In genomic region chr6:114888922-114889321, GRCm38 (mm10) we compare ENCODE assay signal across 8 mouse cellular contexts.
DNase-seq lines count a peak whose midpoint lies in the region; ATAC-seq lines count a peak whose summit lies in the region.

No protein-coding gene starts in this region.

- no peaks in the 10 kb centered on the region for H3K9me3 ChIP-seq in liver, embryonic 12.5 days (replicated peaks)
- no peaks in the 10 kb centered on the region for H3K9me3 ChIP-seq in forebrain, embryonic 14.5 days (replicated peaks; ENCODE audit: control insufficient read depth, low read length)
- H3K9me3 ChIP-seq in liver, embryonic 15.5 days (replicated peaks), result no peaks in the 10 kb centered on the region

- H3K27ac ChIP-seq in liver, embryonic 12.5 days, result no peak overlapping the region
- H3K27ac ChIP-seq in forebrain, embryonic 14.5 days (ENCODE audit: low read depth, low read length), result peak overlapping the region; percentile 78
- no peak overlapping the region for H3K27ac ChIP-seq in liver, embryonic 15.5 days (replicated peaks)

- 79% methylated on average over 13 of the region's 13 CpGs for WGBS in liver, embryonic 12.5 days (ENCODE audit: insufficient replicate concordance)
- 12% methylated on average over 13 of the region's 13 CpGs for WGBS in forebrain, embryonic 14.5 days
- WGBS in liver, embryonic 15.5 days (ENCODE audit: insufficient replicate concordance), result 83% methylated on average over 13 of the region's 13 CpGs

- H3K9ac ChIP-seq in liver, embryonic 12.5 days, result no peak overlapping the region
- peak overlapping the region; percentile 22; the same call in 1 of the 2 replicates for H3K9ac ChIP-seq in forebrain, embryonic 14.5 days (ENCODE audit: low read length)
- H3K9ac ChIP-seq in liver, embryonic 15.5 days, result no peak overlapping the region

- H3K27me3 ChIP-seq in liver, embryonic 12.5 days (replicated peaks), result no peaks in the 10 kb centered on the region
- no peaks in the 10 kb centered on the region for H3K27me3 ChIP-seq in forebrain, embryonic 14.5 days (replicated peaks; ENCODE audit: control insufficient read depth, insufficient read depth, low read length)
- H3K27me3 ChIP-seq in liver, embryonic 15.5 days, result no peaks in the 10 kb centered on the region

- H3K4me2 ChIP-seq in liver, embryonic 12.5 days, result no peak overlapping the region
- peak overlapping the region; percentile 19; the same call in 1 of the 2 replicates for H3K4me2 ChIP-seq in forebrain, embryonic 14.5 days (ENCODE audit: low read length)
- no peak overlapping the region for H3K4me2 ChIP-seq in liver, embryonic 15.5 days

- H3K4me3 ChIP-seq in liver, embryonic 12.5 days, result no peak overlapping the region
- no peak overlapping the region for H3K4me3 ChIP-seq in forebrain, embryonic 14.5 days (ENCODE audit: low read depth, low read length)
- no peak overlapping the region for H3K4me3 ChIP-seq in liver, embryonic 15.5 days (replicated peaks)

- intact Hi-C loops in heart, postnatal 10 days (cut with DNase I), result no loop called here

- no peak for ATAC-seq in liver, embryonic 12.5 days
- peak; percentile 65 for ATAC-seq in forebrain, embryonic 14.5 days
- 0 out of 2 replicates have a peak, but pooled peaks have one; percentile 17 for ATAC-seq in liver, embryonic 15.5 days (ENCODE audit: insufficient read depth)
- ATAC-seq in erythroblast, adult 5-6 weeks (replicated peaks; ENCODE audit: low FRiP score, poor library complexity, severe bottlenecking), result no peak

- peak; percentile 58 for DNase-seq in liver
- DNase-seq in forebrain, embryonic 14.5 days (ENCODE audit: low spot score), result peak; percentile 76
- DNase-seq in heart, postnatal 10 days, result peak; percentile 87 to 88
- DNase-seq in kidney, postnatal 36 days, result peak; percentile 92 to 93
- peak; percentile 36 for DNase-seq in ovary, postnatal 14 days (ENCODE audit: low spot score)

- peaks cover 75% of the 10 kb centered on the region for H3K4me1 ChIP-seq in liver, embryonic 12.5 days
- H3K4me1 ChIP-seq in forebrain, embryonic 14.5 days (ENCODE audit: control insufficient read depth, insufficient read depth, low read length), result peaks cover 47% of the 10 kb centered on the region
- H3K4me1 ChIP-seq in liver, embryonic 15.5 days (replicated peaks), result peaks cover 68% of the 10 kb centered on the region

- peaks cover 46% of the 10 kb centered on the region for H3K36me3 ChIP-seq in liver, embryonic 12.5 days
- peaks cover 6% of the 10 kb centered on the region; the same call in 1 of the 2 replicates for H3K36me3 ChIP-seq in forebrain, embryonic 14.5 days (ENCODE audit: control insufficient read depth, insufficient read depth, low read length)
- peaks cover 7% of the 10 kb centered on the region; the same call in 1 of the 2 replicates for H3K36me3 ChIP-seq in liver, embryonic 15.5 days (replicated peaks)

Comparison
In these comparisons a context has a peak if more than half of its experiments do, and no peak if none do; other contexts are left out.
1. ATAC-seq: peak in forebrain, embryonic 14.5 days (single experiment) and liver, embryonic 15.5 days (single experiment); none in liver, embryonic 12.5 days (single experiment) and erythroblast, adult 5-6 weeks (single experiment).
2. DNase-seq: peak in every context shown above with its lines; median percentile 92 in kidney, postnatal 36 days; 88 in heart, postnatal 10 days; 76 in forebrain, embryonic 14.5 days; 58 in liver; 36 in ovary, postnatal 14 days.